Mouse (Mus musculus) stomach, postnatal 0 days (tissue): ENCODE results near the gene Prkcq.

ENCODE experiments used
- CTCF ChIP-seq: IDR thresholded peaks from 2 replicates; pipeline ENCODE4 v1.5.1; 2016; ENCODE audit warnings: antibody characterized with exemption, low read depth, mild to moderate bottlenecking, moderate library complexity
- EP300 ChIP-seq: optimal IDR thresholded peaks from 2 replicates; pipeline ENCODE3; 2016; ENCODE audit warnings: antibody characterized with exemption

DNA sequence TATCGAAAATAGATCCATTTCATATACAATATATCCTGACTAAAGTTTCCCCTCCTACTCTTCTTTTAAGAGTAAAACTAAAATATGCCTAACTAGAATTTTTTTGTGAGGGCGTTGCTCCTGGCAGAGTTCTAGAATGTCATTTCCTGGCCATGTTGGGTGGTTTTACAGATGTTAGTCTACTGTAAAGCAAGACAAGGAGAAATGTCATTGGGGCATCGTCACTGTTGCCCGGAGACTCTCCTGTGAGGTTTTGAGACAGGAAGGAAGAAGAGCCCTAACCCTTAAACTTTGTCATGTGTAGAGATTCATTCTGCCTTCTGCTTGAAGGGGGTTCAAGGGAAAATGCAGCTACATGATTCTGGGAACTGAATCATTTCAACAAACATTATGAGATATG lies 82.5 kb downstream of the Prkcq start:
- TF ChIP-seq CTCF = no peak
- no peak for TF ChIP-seq EP300
